Mouse (Mus musculus) bone marrow, adult 2 months (tissue): ENCODE results near the gene Sptlc2.

Source experiments
- CTCF ChIP-seq: fragments of 200-500 bp; IDR thresholded peaks from 2 replicates; pipeline ENCODE4 v1.5.1; 2011; ENCODE audit warnings: low read length, control low read depth; ENCODE audit not compliant: control insufficient read depth, insufficient read depth
- POLR2A ChIP-seq: fragments of 200-500 bp; IDR thresholded peaks from 2 replicates; pipeline ENCODE4 v1.6.1; 2011; ENCODE audit warnings: low read depth, mild to moderate bottlenecking, control low read depth, low read length, borderline replicate concordance; ENCODE audit not compliant: control insufficient read depth

- TF ChIP-seq CTCF (peak; percentile 82), POLR2A (no peak)
Measured at GRCm38 (mm10) chr12:87413179-87413790, 25.1 kb upstream of the Sptlc2 start.
